Mouse (Mus musculus) cerebellum, adult 2 months (tissue): ENCODE results near the gene Ep400. TPM values are rescaled to one million over a fixed set of nuclear protein-coding genes. Genes with fewer than 3 reads are reported as not detected.

ENCODE experiments used
- DNase-seq, 2 experiments: peaks; one replicate each; pipeline ENCODE4 v3.0.0; 2021
- H3K27ac ChIP-seq: fragments of 200-500 bp; 2 replicates; pipeline ENCODE4 v1.5.1; 2012; ENCODE audit warnings: low read length, control low read depth, inconsistent platforms; ENCODE audit not compliant: insufficient read depth
- H3K27me3 ChIP-seq: fragments of 200-500 bp; 2 replicates; pipeline ENCODE4 v1.6.1; 2012; ENCODE audit warnings: inconsistent platforms, mild to moderate bottlenecking, low read length, moderate library complexity; ENCODE audit not compliant: control insufficient read depth, insufficient read depth
- H3K4me1 ChIP-seq: fragments of 200-500 bp; 2 replicates; pipeline ENCODE4 v1.6.1; 2011; ENCODE audit warnings: low read length; ENCODE audit not compliant: control insufficient read depth, insufficient read depth
- H3K4me3 ChIP-seq: fragments of 200-500 bp; replicated peaks from 2 replicates; pipeline ENCODE3; 2011; ENCODE audit warnings: mild to moderate bottlenecking, low read depth, low read length, control low read depth; ENCODE audit not compliant: insufficient read depth
- CTCF ChIP-seq: fragments of 200-500 bp; IDR thresholded peaks from 2 replicates; pipeline ENCODE4 v1.5.1; 2011; ENCODE audit warnings: low read depth, mild to moderate bottlenecking, control low read depth, low read length, moderate library complexity, borderline replicate concordance; ENCODE audit not compliant: insufficient read depth
- POLR2A ChIP-seq: fragments of 200-500 bp; IDR thresholded peaks from 2 replicates; pipeline ENCODE4 v1.6.1; 2011; ENCODE audit warnings: low read length, control low read depth, borderline replicate concordance; ENCODE audit not compliant: insufficient read depth
- WGBS: fragments of 180-500 bp; shearing (Covaris S2); methylation state at CpG from one replicate; pipeline ENCODE4 v1.1.7; 2018; 5-methylcytosine and 5-hydroxymethylcytosine counted together
- polyA plus RNA-seq: library from polyadenylated mRNA; depleted of rRNA; stranded (reverse); fragments of >200 nt; gene quantifications from 2 replicates; pipeline ENCODE4 v1.2.3, GENCODE M21; 2012

Gene Ep400
- polyA plus RNA-seq, 1 experiment, result 36.4 TPM

DNA sequence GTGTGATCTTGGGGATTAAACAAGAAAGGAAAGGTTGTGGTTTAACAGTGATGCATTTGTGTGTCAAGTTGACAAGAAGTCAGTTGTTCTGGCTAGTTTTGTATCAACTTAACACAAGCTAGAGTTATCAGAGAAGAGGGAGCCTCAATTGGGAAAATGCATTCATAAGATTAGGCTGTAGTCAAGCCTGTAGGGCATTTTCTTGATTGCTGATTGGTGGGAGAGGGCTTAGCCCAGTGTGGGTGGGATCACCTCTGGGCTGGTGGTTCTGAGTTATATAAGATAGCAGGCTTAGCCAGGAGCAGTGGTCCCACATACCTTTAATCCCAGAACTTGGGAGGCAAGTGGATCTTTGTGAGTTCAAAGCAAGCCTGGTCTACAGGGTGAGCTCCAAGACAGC is 124.1 kb downstream of the Ep400 start:
- Histone ChIP-seq H3K27ac (no peak overlapping the region), H3K4me1 (no peaks in the 10 kb centered on the region), H3K27me3 (no peaks in the 10 kb centered on the region; the same call in 1 of the 2 replicates), H3K4me3 (no peak overlapping the region)
- TF ChIP-seq POLR2A (no peak), CTCF (no peak)
- no peak for DNase-seq

DNA sequence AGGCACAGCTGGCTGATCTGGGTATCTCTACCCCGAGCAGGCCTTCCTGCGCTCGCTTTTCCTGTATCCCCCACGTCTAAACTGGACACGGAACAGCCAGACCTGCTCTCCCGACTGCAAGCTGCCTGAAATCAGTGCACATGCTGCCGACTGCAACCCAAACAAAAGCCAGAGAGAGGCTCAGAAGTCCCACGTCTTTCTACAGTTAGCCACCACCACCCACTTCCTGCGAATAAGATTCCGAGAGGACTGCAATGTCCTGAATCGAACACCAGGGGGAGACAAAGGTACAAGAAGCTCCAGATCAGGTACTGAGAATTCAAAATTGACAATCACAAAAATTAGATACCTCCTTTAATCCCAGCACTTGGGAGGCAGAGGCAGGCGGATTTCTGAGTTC is 131.1 kb downstream of the Ep400 start:
- Histone ChIP-seq H3K27me3 (no peaks in the 10 kb centered on the region; the same call in 1 of the 2 replicates), H3K27ac (no peak overlapping the region), H3K4me1 (peaks cover 3% of the 10 kb centered on the region; the same call in 1 of the 2 replicates), H3K4me3 (no peak overlapping the region)
- TF ChIP-seq CTCF (peak; percentile 67; the same call in 1 of the 2 replicates), POLR2A (no peak)
- WGBS, result 27% methylated on average over 12 of the region's 12 CpGs
- peak; percentile 57 to 74 for DNase-seq

DNA sequence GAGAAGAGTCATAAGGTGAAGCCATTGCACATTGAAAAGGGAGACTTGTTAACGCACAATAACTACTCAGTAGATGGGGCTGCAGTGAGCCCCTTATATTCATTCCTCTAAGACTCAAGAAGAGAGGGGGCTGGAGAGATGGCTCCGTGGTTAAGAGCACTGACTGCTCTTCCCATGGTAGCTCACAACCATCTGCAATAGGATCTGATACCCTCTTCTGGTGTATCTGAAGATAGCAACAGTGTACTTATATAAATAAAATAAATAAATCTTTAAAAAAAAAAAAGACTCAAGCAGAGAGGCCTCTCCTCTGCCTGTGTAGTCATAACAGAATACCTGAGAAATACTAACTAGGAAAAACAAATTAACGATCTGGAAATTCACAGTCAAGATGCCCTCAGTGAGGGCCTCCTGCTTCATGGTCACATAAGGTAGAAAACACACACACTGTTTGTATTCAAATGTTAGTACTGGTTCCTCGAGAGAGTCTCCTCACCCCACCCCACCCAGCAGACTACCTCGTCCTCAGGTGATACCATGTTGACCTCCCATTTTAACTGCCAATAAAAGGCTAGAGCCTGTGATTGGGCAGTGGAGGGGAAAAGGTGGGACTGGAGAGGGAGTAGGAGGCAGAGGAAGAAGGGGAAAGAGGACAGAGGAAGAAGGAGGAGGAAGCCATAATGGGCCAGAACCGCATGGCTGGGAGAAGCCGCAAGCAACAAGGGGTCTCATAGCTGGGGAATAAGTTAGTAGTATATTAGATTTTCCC is 132.0 kb downstream of the Ep400 start:
- Histone ChIP-seq H3K27me3 (no peaks in the 10 kb centered on the region; the same call in 1 of the 2 replicates), H3K27ac (no peak overlapping the region), H3K4me3 (no peak overlapping the region), H3K4me1 (peaks cover 3% of the 10 kb centered on the region; the same call in 1 of the 2 replicates)
- WGBS, result 88% methylated on average over 7 of the region's 7 CpGs
- TF ChIP-seq CTCF, result no peak
- no peak for TF ChIP-seq POLR2A
- no peak for DNase-seq

DNA sequence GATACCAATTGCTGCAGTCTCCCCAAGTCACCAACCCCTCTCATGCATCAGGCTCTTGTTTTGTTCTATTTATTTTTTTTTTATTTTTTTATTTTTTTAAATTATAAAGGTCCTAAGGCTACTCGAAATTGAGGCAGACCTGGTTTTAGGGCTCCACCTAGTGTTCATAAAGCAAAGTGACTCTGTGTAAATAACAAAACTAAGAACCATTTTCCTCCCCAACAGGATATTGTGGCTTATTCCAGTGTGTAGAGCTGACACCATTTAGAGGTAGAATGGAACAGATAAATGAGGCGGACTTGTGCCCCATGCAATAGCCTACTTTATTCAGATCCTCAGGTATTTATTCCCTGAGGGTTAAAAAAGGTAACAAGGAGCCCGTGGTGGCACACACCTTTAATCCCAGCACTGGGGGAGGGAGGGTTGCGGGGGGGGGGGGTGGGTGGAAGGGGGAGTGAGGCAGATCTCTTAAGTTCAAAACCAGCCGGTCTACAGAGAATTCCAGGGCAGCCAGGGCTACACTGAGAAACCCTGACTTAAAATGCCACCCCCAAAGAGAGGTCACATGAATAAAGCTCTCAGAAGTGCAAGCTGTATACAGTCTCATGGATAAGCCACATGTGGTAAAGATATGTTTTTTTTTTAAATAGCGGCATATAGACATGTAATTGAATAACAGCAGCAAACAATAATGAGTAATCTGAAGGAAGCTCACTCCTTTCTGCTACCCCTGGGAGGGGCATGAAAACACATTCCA is 134.4 kb downstream of the Ep400 start:
- TF ChIP-seq POLR2A (no peak), CTCF (peak; percentile 48; the same call in 1 of the 2 replicates)
- 35% methylated on average over 6 of the region's 6 CpGs for WGBS

DNA sequence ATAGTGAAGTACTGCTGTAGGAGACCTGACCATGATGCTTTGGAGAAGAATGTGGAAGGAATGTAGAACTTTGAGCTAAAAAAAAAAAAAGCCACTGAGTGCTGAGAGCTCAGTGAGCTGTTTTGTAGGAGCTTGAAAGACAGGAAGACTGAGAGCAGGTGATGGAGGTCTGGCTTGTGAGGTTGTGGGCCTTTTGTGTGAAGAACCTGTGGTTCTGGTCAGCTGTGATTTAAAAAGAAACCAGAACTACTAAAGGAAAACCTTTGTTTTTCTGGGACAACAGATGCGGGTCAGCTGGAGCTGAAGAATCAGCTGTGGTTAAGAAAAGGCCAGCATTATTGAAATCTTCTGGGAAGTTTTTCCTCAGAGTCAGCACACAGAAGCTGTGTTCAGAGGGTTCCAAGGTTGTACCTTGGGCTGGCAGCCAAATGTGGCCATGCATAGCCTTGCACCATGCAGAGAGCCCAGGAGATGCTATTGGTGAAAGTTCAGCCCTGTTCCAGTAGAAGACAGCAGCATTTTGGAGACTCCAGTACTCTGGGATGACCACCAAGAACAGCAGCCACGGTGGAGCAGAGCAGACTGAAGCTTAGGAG is 140.9 kb downstream of the Ep400 start:
- no peak for TF ChIP-seq CTCF
- no peak for TF ChIP-seq POLR2A
- DNase-seq, result peak in 1 of 2 experiments; percentile 48
- Histone ChIP-seq H3K27me3 (no peaks in the 10 kb centered on the region), H3K4me3 (no peak overlapping the region), H3K4me1 (peaks cover 6% of the 10 kb centered on the region), H3K27ac (no peak overlapping the region)
- 51% methylated on average over 2 of the region's 2 CpGs for WGBS

More for the DNA sequence above, 134.4 kb downstream of the Ep400 start:
- no peak overlapping the region for H3K27ac ChIP-seq
- H3K4me3 ChIP-seq, result no peak overlapping the region
- H3K27me3 ChIP-seq, result no peaks in the 10 kb centered on the region
- peak in 1 of 2 experiments; percentile 37 for DNase-seq
- H3K4me1 ChIP-seq, result peaks cover 3% of the 10 kb centered on the region; the same call in 1 of the 2 replicates

DNA sequence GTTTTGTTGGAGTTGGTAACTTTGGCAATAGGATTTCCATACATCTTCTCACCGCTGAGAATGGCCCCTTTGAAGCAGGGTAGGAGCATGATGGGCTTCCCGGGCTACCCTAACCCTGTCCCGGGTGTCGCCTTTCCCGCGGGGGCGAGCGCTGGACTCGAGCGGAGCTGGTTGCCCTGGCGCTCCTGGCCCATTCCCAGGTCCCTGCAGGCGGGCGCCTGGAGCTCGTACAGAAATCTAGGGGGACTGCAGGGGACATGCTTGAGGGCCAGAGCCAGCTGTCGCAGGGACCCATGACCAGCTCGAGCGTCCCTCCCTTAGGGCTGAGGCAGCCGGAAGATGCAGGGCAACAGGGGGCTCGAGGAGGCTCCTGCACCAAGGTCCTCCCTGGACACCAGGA is 142.4 kb downstream of the Ep400 start:
- H3K27me3 ChIP-seq, result no peaks in the 10 kb centered on the region
- H3K4me1 ChIP-seq, result peaks cover 6% of the 10 kb centered on the region
- no peak overlapping the region for H3K27ac ChIP-seq
- no peak overlapping the region for H3K4me3 ChIP-seq
- peak; percentile 40 to 41 for DNase-seq
- TF ChIP-seq CTCF (no peak), POLR2A (no peak)
- 2% methylated on average over 19 of the region's 19 CpGs for WGBS

DNA sequence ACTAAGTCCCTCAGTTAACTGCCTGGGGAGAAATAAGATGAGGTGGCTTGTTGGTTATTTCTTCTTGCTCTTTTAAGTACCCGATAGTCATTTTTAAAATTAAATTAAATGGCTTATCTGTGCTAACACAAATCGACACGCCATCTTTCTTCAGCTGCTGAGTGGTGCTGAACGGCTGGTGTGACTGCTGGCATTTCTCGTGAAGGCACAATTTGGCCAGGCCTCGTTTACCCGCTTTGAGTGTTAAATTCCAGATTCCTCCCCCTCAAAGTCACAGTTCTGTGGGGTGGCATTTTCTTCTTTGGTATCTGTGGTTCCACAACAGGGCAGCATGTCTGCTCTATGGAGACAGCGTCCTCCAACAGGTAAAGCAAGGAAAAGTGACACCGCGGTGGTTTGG is 143.2 kb downstream of the Ep400 start:
- no peaks in the 10 kb centered on the region for H3K27me3 ChIP-seq
- no peak overlapping the region for H3K27ac ChIP-seq
- H3K4me1 ChIP-seq, result peaks cover 6% of the 10 kb centered on the region
- TF ChIP-seq POLR2A (no peak), CTCF (no peak)
- 63% methylated on average over 10 of the region's 10 CpGs for WGBS
- no peak for DNase-seq
- H3K4me3 ChIP-seq, result no peak overlapping the region
